Mouse (Mus musculus) G1E (cell line): ENCODE results near the gene Rbm47. TPM values are rescaled to one million over a fixed set of nuclear protein-coding genes. Genes with fewer than 3 reads are reported as not detected.

ENCODE experiments used
- ATAC-seq: 2 replicates; pipeline ENCODE4 v1.8.0; 2016; ENCODE audit warnings: mild to moderate bottlenecking; ENCODE audit not compliant: insufficient number of reproducible peaks, poor library complexity, low FRiP score, severe bottlenecking; ENCODE audit errors: extremely low read depth
- DNase-seq: peaks from one replicate; pipeline ENCODE4 v3.0.0; 2012; ENCODE audit warnings: low spot score
- H3K27me3 ChIP-seq: 2 replicates; pipeline ENCODE4 v1.6.1; 2012; ENCODE audit warnings: mild to moderate bottlenecking, low read length, inconsistent platforms; ENCODE audit not compliant: insufficient read depth
- H3K36me3 ChIP-seq: replicated peaks from 2 replicates; pipeline ENCODE3; 2012; ENCODE audit warnings: mild to moderate bottlenecking, inconsistent platforms
- H3K4me1 ChIP-seq: 2 replicates; pipeline ENCODE4 v1.6.1; 2012; ENCODE audit warnings: low read depth, low read length, inconsistent platforms, mixed read lengths; ENCODE audit not compliant: insufficient read depth
- H3K4me3 ChIP-seq: 2 replicates; pipeline ENCODE4 v1.5.1; 2012; ENCODE audit warnings: low read depth, mild to moderate bottlenecking, inconsistent platforms, low read length, moderate library complexity, mixed read lengths
- H3K9me3 ChIP-seq: replicated peaks from 2 replicates; pipeline ENCODE4 v1.6.1; 2012; ENCODE audit warnings: inconsistent platforms
- CTCF ChIP-seq: IDR thresholded peaks from 2 replicates; pipeline ENCODE4 v1.5.1; 2012; ENCODE audit warnings: low read depth, low read length, inconsistent platforms, mixed read lengths
- GATA1 ChIP-seq: IDR thresholded peaks from 2 replicates; pipeline ENCODE4 v1.6.1; 2012; ENCODE audit warnings: borderline replicate concordance, low read length, inconsistent platforms, mixed read lengths
- GATA2 ChIP-seq: IDR thresholded peaks from 2 replicates; pipeline ENCODE4 v1.6.1; 2012; ENCODE audit warnings: low read depth, low read length, inconsistent platforms, borderline replicate concordance
- POLR2AphosphoS5 ChIP-seq: IDR thresholded peaks from 2 replicates; pipeline ENCODE4 v1.6.1; 2012; ENCODE audit warnings: low read depth, low read length, inconsistent platforms; ENCODE audit not compliant: insufficient replicate concordance
- TAL1 ChIP-seq: conservative IDR thresholded peaks from 2 replicates; pipeline ENCODE4 v1.6.1; 2012; ENCODE audit warnings: low read depth, low read length, inconsistent platforms, mixed read lengths
- polyA plus RNA-seq: library from polyadenylated mRNA; stranded (reverse); fragments of >175 nt; gene quantifications from 2 replicates; pipeline ENCODE4 v1.2.3, GENCODE M21; 2012
- total RNA-seq, 2 experiments: library from RNA; stranded (forward) in 1 of 2; stranded (reverse) in 1 of 2; fragments of 200-1000 nt in 1 of 2; fragments of >200 nt in 1 of 2; fragmentation: Nextera tagmentation in 1 of 2; gene quantifications; 2 replicates each; pipeline ENCODE4 v1.2.3; 2014 to 2017

Gene Rbm47
- total and polyA plus RNA-seq, 3 experiments = 0.05 TPM; not detected in 2

DNA sequence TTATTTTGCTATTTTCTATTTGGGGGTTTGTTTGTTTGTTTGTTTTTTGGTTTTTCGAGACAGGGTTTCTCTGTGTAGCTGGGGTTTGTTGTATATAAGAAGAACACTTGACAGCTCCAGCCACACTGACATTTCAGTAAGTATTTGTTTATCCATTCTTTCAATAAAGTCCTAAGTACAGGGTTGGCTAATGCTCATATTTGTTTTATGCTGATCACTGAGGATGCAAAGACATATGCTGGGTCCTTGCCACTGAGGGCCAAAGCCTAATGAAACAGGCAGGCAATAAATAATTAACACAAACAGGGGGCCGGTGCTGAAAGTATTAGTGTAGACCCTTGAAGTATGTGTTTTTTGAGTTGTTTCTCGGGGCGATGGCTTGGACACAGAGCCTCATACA is 32.0 kb upstream of the Rbm47 start:
- peaks cover 41% of the 10 kb centered on the region for H3K9me3 ChIP-seq
- TF ChIP-seq POLR2AphosphoS5 (no peak), GATA2 (no peak), CTCF (no peak), GATA1 (no peak), TAL1 (no peak)
- H3K4me1 ChIP-seq = no peaks in the 10 kb centered on the region
- no peaks in the 10 kb centered on the region for H3K36me3 ChIP-seq
- DNase-seq (no peak), ATAC-seq (no peak)
- H3K27me3 ChIP-seq = no peaks in the 10 kb centered on the region
- H3K4me3 ChIP-seq = no peak overlapping the region

DNA sequence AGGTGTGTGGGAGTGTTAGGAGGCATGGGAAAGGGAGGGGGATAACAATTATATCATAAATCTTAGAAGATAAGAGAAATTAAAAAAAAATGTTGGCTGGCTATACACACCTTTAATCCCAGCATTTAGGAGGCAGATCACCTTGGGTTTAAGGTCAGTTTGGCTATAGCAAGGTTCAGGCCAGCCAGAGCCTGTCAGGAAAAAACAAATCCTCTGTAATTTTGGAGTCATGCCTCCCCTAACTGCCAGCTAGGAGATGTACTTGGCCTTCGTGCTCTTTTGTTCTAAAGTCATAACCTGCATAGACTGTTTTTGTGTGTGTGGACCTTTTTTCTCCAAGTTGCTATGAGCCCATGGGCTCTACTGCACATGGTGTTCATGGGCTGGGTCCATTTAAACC is 30.5 kb upstream of the Rbm47 start:
- no peaks in the 10 kb centered on the region for H3K36me3 ChIP-seq
- no peak for TF ChIP-seq CTCF
- TF ChIP-seq GATA2 = no peak
- TF ChIP-seq TAL1 = no peak
- no peak for TF ChIP-seq GATA1
- no peak for TF ChIP-seq POLR2AphosphoS5
- no peaks in the 10 kb centered on the region for H3K27me3 ChIP-seq
- ATAC-seq = no peak
- peaks cover 37% of the 10 kb centered on the region for H3K9me3 ChIP-seq
- no peaks in the 10 kb centered on the region for H3K4me1 ChIP-seq
- no peak for DNase-seq
- H3K4me3 ChIP-seq = no peak overlapping the region

DNA sequence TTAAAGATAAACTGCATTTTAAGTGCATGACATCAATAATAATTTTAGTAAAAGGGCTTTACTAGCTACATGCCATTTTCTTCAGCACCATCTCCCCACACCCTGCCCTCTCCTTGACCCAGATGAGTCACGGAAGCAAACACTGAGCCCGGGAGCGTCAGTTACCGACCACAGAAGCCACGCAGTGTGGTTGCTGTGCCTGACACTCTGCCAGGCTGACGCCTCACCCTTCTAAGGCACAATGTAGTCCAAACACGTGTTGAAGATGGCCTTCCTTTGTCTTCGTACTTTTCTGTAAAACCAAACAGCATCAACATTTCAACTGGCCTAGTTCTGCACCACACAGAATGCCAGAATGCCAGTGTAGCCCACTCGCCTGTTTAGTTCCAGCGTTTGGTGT is 27.1 kb upstream of the Rbm47 start:
- H3K27me3 ChIP-seq = no peaks in the 10 kb centered on the region
- no peak for DNase-seq
- no peaks in the 10 kb centered on the region for H3K36me3 ChIP-seq
- H3K4me3 ChIP-seq = no peak overlapping the region
- no peak for ATAC-seq
- TF ChIP-seq POLR2AphosphoS5 = no peak
- no peak for TF ChIP-seq TAL1
- TF ChIP-seq GATA1 = no peak
- TF ChIP-seq CTCF = no peak
- TF ChIP-seq GATA2 = no peak
- peaks cover 20% of the 10 kb centered on the region for H3K9me3 ChIP-seq
- H3K4me1 ChIP-seq = no peaks in the 10 kb centered on the region

DNA sequence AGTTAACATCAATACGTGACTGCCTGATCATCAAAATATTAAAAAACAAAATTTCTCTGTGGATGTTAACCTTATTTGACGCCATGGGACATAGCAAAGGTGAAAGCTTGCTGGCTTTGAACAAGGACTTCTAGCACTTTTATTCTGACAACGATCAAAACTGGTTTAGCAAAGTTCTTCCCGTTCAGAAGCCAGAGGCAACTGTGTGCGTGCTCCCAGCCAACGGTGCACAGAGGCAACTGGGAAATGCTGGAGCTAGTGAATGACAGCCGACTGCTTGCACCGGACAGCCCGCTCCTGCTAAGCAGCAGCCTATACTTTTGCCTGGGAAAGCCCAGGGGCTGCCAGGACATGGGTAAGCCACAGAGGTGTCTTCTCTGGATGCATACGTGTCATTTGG is 22.4 kb upstream of the Rbm47 start:
- no peaks in the 10 kb centered on the region for H3K27me3 ChIP-seq
- no peak for ATAC-seq
- no peak for DNase-seq
- TF ChIP-seq CTCF (no peak), TAL1 (no peak), GATA2 (no peak), POLR2AphosphoS5 (no peak), GATA1 (no peak)
- H3K4me1 ChIP-seq = no peaks in the 10 kb centered on the region
- no peaks in the 10 kb centered on the region for H3K36me3 ChIP-seq
- H3K4me3 ChIP-seq = no peak overlapping the region
- peaks cover 27% of the 10 kb centered on the region for H3K9me3 ChIP-seq

DNA sequence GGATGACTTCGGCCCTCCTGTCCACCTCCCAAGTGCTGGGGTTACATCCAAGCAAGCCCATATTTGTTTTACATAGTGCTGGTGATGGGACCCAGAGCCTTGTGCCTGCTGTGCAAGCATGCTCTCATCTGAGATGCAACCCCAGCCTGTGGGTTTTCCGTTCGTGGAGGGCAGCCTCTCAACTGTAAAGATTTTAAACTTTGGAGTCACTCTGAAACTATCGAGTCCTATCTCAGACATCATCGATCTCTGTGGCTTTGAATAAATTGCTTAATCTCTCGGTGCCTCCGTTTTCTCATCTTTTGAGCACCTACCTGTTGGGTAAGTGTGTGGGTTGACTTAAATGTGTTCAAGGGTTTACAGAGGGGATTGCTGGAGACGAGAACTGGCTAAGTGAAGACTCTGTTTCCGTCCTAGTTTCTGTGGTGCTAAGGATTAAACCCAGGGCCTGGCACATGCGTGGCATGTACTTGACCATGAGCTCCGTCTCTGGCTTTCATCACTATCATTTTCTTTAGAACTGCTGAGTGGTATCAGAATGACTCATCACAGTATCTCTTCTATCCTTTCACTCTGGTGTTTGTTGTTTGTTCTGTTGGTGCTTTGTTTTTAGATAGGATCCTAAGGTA is 20.4 kb upstream of the Rbm47 start:
- TF ChIP-seq CTCF (no peak), GATA2 (no peak), TAL1 (no peak), GATA1 (no peak), POLR2AphosphoS5 (no peak)
- Histone ChIP-seq H3K4me1 (no peaks in the 10 kb centered on the region), H3K36me3 (no peaks in the 10 kb centered on the region), H3K9me3 (peaks cover 31% of the 10 kb centered on the region), H3K27me3 (no peaks in the 10 kb centered on the region), H3K4me3 (no peak overlapping the region)
- DNase-seq (no peak), ATAC-seq (no peak)

DNA sequence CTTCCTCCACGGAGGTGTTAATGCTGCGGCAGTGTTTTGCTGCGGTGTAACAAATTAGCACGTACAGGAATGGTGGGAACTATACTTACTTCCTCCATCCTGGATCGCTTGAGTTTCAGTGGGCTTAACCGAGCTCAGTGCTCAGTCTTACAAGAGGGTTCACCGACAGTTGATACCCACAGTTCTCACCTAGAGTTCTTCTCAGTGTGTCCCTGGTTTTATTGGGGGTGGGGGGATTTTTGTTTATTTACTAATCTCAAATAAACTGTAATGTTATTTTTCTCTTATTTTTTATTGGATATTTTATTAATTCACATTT is 18.2 kb upstream of the Rbm47 start:
- no peak for TF ChIP-seq TAL1
- TF ChIP-seq CTCF = no peak
- no peak for TF ChIP-seq POLR2AphosphoS5
- TF ChIP-seq GATA2 = no peak
- no peak for TF ChIP-seq GATA1
- ATAC-seq (no peak), DNase-seq (no peak)

More for the DNA sequence above, 18.2 kb upstream of the Rbm47 start:
- no peaks in the 10 kb centered on the region for H3K36me3 ChIP-seq
- H3K27me3 ChIP-seq = no peaks in the 10 kb centered on the region
- no peaks in the 10 kb centered on the region for H3K4me1 ChIP-seq
- peaks cover 42% of the 10 kb centered on the region for H3K9me3 ChIP-seq
- H3K4me3 ChIP-seq = no peak overlapping the region
